Mouse (Mus musculus) MEL (cell line): ENCODE measurements around the gene Otud5. TPM values are rescaled to one million over a fixed set of nuclear protein-coding genes. Genes with fewer than 3 reads are reported as not detected.

Experiments
- DNase-seq: peaks from one replicate; pipeline ENCODE4 v3.0.0; 2011; ENCODE audit warnings: low read depth, low spot score
- H3K27ac ChIP-seq: 2 replicates; pipeline ENCODE4 v1.5.1; 2012; ENCODE audit warnings: low read depth, mild to moderate bottlenecking, control low read depth, low read length, moderate library complexity; ENCODE audit not compliant: control insufficient read depth
- H3K27me3 ChIP-seq, 2 experiments: fragments of 150-350 bp in 1 of 2; sonication (generic) in 1 of 2; 2 replicates each; pipeline ENCODE4 v1.6.1; 2012; ENCODE audit warnings: low read length in 2 of 2, mild to moderate bottlenecking in 2 of 2, improper control_type of control experiment in 1 of 2, moderate library complexity in 1 of 2; ENCODE audit not compliant: insufficient read depth in 2 of 2, control insufficient read depth in 1 of 2
- H3K36me3 ChIP-seq, 2 experiments: 2 replicates each; pipeline ENCODE4 v1.6.1; 2012 to 2014; ENCODE audit warnings: low read length in 2 of 2, improper control_type of control experiment in 1 of 2, inconsistent platforms in 1 of 2, mild to moderate bottlenecking in 1 of 2; ENCODE audit not compliant: insufficient read depth in 2 of 2, control insufficient read depth in 1 of 2
- H3K4me1 ChIP-seq, 2 experiments: fragments of 150-350 bp in 1 of 2; sonication (generic) in 1 of 2; 2 replicates each; pipeline ENCODE4 v1.6.1; 2012; ENCODE audit warnings: low read length in 2 of 2, improper control_type of control experiment in 1 of 2, mild to moderate bottlenecking in 1 of 2; ENCODE audit not compliant: insufficient read depth in 2 of 2, control insufficient read depth in 1 of 2
- H3K4me3 ChIP-seq, 2 experiments: fragments of 150-350 bp in 1 of 2; sonication (generic) in 1 of 2; 2 replicates each; pipeline ENCODE4 v1.5.1; 2012; ENCODE audit warnings: low read depth in 2 of 2, low read length in 2 of 2, mild to moderate bottlenecking in 2 of 2, moderate library complexity in 2 of 2, control low read depth in 1 of 2, improper control_type of control experiment in 1 of 2; ENCODE audit not compliant: control insufficient read depth in 1 of 2, insufficient read depth in 1 of 2
- H3K79me2 ChIP-seq: 2 replicates; pipeline ENCODE4 v1.6.1; 2012; ENCODE audit warnings: mild to moderate bottlenecking, low read length, moderate library complexity; ENCODE audit not compliant: control insufficient read depth, poor library complexity, insufficient read depth
- H3K9ac ChIP-seq: 2 replicates; pipeline ENCODE4 v1.6.1; 2012; ENCODE audit warnings: low read depth, mild to moderate bottlenecking, control low read depth, low read length, moderate library complexity; ENCODE audit not compliant: control insufficient read depth, poor library complexity, severe bottlenecking
- H3K9me3 ChIP-seq: fragments of 150-350 bp; sonication (generic); replicated peaks from 2 replicates; pipeline ENCODE4 v1.6.1; 2012; ENCODE audit warnings: mild to moderate bottlenecking, low read length, improper control_type of control experiment, moderate library complexity; ENCODE audit not compliant: insufficient read depth
- BHLHE40 ChIP-seq: IDR thresholded peaks from 2 replicates; pipeline ENCODE4 v1.6.1; 2012; ENCODE audit warnings: low read depth, mild to moderate bottlenecking, inconsistent platforms, low read length, improper control_type of control experiment, borderline replicate concordance
- CHD2 ChIP-seq: IDR thresholded peaks from 2 replicates; pipeline ENCODE4 v1.6.1; 2011; ENCODE audit warnings: low read length, improper control_type of control experiment
- CTCF ChIP-seq, 3 experiments: IDR thresholded peaks in 2 of 3; conservative IDR thresholded peaks in 1 of 3; 2 replicates each; pipeline ENCODE4 v1.5.1; 2011 to 2012; ENCODE audit warnings: low read length in 3 of 3, low read depth in 2 of 3, mild to moderate bottlenecking in 2 of 3, improper control_type of control experiment in 1 of 3, inconsistent platforms in 1 of 3, mixed read lengths in 1 of 3, moderate library complexity in 1 of 3; ENCODE audit not compliant: control insufficient read depth in 1 of 3, insufficient read depth in 1 of 3, poor library complexity in 1 of 3, severe bottlenecking in 1 of 3
- ELF1 ChIP-seq: IDR thresholded peaks from 2 replicates; pipeline ENCODE4 v1.6.1; 2014; ENCODE audit warnings: low read depth, mild to moderate bottlenecking, inconsistent platforms, low read length, improper control_type of control experiment, moderate library complexity
- EP300 ChIP-seq, 2 experiments: IDR thresholded peaks; 2 replicates each; pipeline ENCODE4 v1.6.1; 2011; ENCODE audit warnings: improper control_type of control experiment in 2 of 2, low read length in 2 of 2, low read depth in 1 of 2, mild to moderate bottlenecking in 1 of 2
- ETS1 ChIP-seq: IDR thresholded peaks from 2 replicates; pipeline ENCODE4 v1.6.1; 2012; ENCODE audit warnings: low read depth, mild to moderate bottlenecking, inconsistent platforms, low read length, improper control_type of control experiment, moderate library complexity
- GABPA ChIP-seq: IDR thresholded peaks from 2 replicates; pipeline ENCODE4 v1.6.1; 2012; ENCODE audit warnings: low read depth, mild to moderate bottlenecking, inconsistent platforms, low read length, improper control_type of control experiment, moderate library complexity
- JUND ChIP-seq: IDR thresholded peaks from 2 replicates; pipeline ENCODE4 v1.6.1; 2011; ENCODE audit warnings: low read depth, mild to moderate bottlenecking, improper control_type of control experiment, low read length
- MAZ ChIP-seq: IDR thresholded peaks from 2 replicates; pipeline ENCODE4 v1.6.1; 2012; ENCODE audit warnings: low read depth, mild to moderate bottlenecking, inconsistent platforms, low read length, improper control_type of control experiment
- MEF2A ChIP-seq: IDR thresholded peaks from 2 replicates; pipeline ENCODE4 v1.6.1; 2014; ENCODE audit warnings: low read depth, mild to moderate bottlenecking, inconsistent platforms, low read length, improper control_type of control experiment; ENCODE audit not compliant: poor library complexity, insufficient replicate concordance, severe bottlenecking; ENCODE audit errors: extremely low read depth
- NRF1 ChIP-seq: IDR thresholded peaks from 2 replicates; pipeline ENCODE4 v1.6.1; 2014; ENCODE audit warnings: low read depth, mild to moderate bottlenecking, inconsistent platforms, low read length, improper control_type of control experiment, moderate library complexity; ENCODE audit not compliant: poor library complexity, insufficient read depth, severe bottlenecking
- POLR2A ChIP-seq, 2 experiments: IDR thresholded peaks; 2 replicates each; pipeline ENCODE4 v1.6.1; 2011 to 2012; ENCODE audit warnings: low read length in 2 of 2, mild to moderate bottlenecking in 2 of 2, control low read depth in 1 of 2, improper control_type of control experiment in 1 of 2, low read depth in 1 of 2, moderate library complexity in 1 of 2; ENCODE audit not compliant: control insufficient read depth in 1 of 2, insufficient read depth in 1 of 2, poor library complexity in 1 of 2
- POLR2AphosphoS2 ChIP-seq: IDR thresholded peaks from 2 replicates; pipeline ENCODE4 v1.6.1; 2011; ENCODE audit warnings: low read length, improper control_type of control experiment
- POLR2AphosphoS5 ChIP-seq: IDR thresholded peaks from 2 replicates; pipeline ENCODE4 v1.6.1; 2012; ENCODE audit warnings: low read depth, borderline replicate concordance, mild to moderate bottlenecking, inconsistent platforms, low read length, moderate library complexity, mixed read lengths
- RAD21 ChIP-seq: IDR thresholded peaks from 2 replicates; pipeline ENCODE4 v1.6.1; 2011; ENCODE audit warnings: mild to moderate bottlenecking, low read depth, low read length, improper control_type of control experiment
- SMC3 ChIP-seq: IDR thresholded peaks from 2 replicates; pipeline ENCODE4 v1.6.1; 2011; ENCODE audit warnings: low read depth, low read length, improper control_type of control experiment
- TAL1 ChIP-seq: IDR thresholded peaks from 2 replicates; pipeline ENCODE4 v1.6.1; 2012; ENCODE audit warnings: mild to moderate bottlenecking, inconsistent platforms, low read length, moderate library complexity, mixed read lengths
- UBTF ChIP-seq: IDR thresholded peaks from 2 replicates; pipeline ENCODE4 v1.6.1; 2012; ENCODE audit warnings: low read depth, mild to moderate bottlenecking, inconsistent platforms, low read length, improper control_type of control experiment, moderate library complexity, borderline replicate concordance; ENCODE audit not compliant: insufficient read depth
- ZNF384 ChIP-seq: IDR thresholded peaks from 2 replicates; pipeline ENCODE4 v1.6.1; 2012; ENCODE audit warnings: low read depth, mild to moderate bottlenecking, inconsistent platforms, low read length, improper control_type of control experiment
- polyA plus RNA-seq, 2 experiments: library from polyadenylated mRNA; stranded (reverse) in 1 of 2; unstranded in 1 of 2; fragments of >175 nt in 1 of 2; fragments of >200 nt in 1 of 2; gene quantifications; 2 replicates each; pipeline versions ENCODE4 v1.2.1 to v1.2.4; 2012; ENCODE audit warnings: low replicate concordance in 2 of 2, low read depth in 1 of 2; ENCODE audit not compliant: insufficient read length in 2 of 2, insufficient read depth in 1 of 2, missing spikeins in 1 of 2
- total RNA-seq: library from RNA; depleted of rRNA; stranded (reverse); fragments of 300-350 nt; gene quantifications from 2 replicates; pipeline ENCODE4 v1.2.3, GENCODE M21; 2012

The Otud5 gene
- total and polyA plus RNA-seq, 3 experiments, result 76.4 to 1,180 (median 197) TPM

DNA sequence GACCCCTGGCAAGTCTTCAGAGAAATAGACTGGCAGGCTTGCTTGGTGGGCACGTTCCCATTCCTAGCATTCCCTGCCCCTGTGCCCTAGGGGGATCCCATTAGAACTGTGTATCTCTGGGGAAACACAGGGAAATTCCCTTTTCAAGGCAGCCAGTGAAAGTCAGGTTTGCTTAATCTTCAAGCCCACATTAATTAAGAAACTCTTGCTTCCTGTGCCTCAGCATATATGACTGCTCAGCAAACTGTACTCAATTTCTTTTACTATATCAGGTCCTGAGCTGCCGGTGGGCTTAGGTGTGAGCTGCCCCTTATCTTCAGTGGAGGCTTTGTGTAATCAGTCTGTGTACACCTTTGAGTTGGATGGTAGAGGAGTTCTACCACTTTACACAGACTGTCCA, 24.6 kb downstream of the Otud5 start:
- Histone ChIP-seq H3K36me3 (peaks cover 3 to 18% of the 10 kb centered on the region in 2 experiments; a peak in 2 of 4 replicates), H3K9me3 (no peaks in the 10 kb centered on the region), H3K79me2 (peaks cover 17% of the 10 kb centered on the region), H3K9ac (no peak overlapping the region), H3K4me1 (no peaks in the 10 kb centered on the region), H3K27ac (no peak overlapping the region), H3K4me3 (no peak overlapping the region), H3K27me3 (no peaks in the 10 kb centered on the region)
- no peak for DNase-seq
- no peak for TF ChIP-seq JUND
- no peak for TF ChIP-seq GABPA
- TF ChIP-seq EP300 (IDR thresholded peaks at IDR 0.05; ENCODE audit: low read depth in 1 of 2, low read length in 2 of 2), result no peak
- no peak for TF ChIP-seq BHLHE40
- TF ChIP-seq MAZ, result no peak
- TF ChIP-seq POLR2AphosphoS2, result no peak
- TF ChIP-seq TAL1, result no peak

DNA sequence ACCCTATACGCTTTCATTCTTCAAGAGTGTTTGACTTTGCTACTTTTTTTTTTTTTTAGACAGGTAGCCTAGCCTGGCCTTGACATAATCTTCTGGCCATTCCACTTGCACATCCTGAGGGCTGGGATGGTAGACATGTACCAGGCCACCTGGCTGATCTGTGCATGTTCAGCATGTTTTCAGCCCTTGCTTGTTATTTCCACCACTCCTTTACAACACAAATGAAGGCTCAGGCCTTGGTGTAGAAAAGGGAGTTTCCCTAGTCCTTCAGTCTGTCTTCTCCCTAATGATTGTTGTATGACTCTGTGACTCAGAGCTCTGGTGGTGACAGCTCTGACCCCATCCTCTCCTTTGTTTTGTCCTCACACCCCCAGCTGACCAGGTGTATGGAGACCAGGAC, 26.0 kb downstream of the Otud5 start:
- no peaks in the 10 kb centered on the region for H3K4me1 ChIP-seq
- H3K79me2 ChIP-seq, result peaks cover 15% of the 10 kb centered on the region
- H3K27me3 ChIP-seq, result no peaks in the 10 kb centered on the region
- peaks cover 3 to 29% of the 10 kb centered on the region in 2 experiments; a peak in 2 of 4 replicates for H3K36me3 ChIP-seq
- TF ChIP-seq EP300 (IDR thresholded peaks at IDR 0.05; ENCODE audit: low read depth in 1 of 2, low read length in 2 of 2) (no peak), UBTF (no peak), SMC3 (no peak), POLR2A (IDR thresholded peaks at IDR 0.05; ENCODE audit: control insufficient read depth in 1 of 2, insufficient read depth in 1 of 2, low read depth in 1 of 2, low read length in 2 of 2, poor library complexity in 1 of 2) (no peak), CHD2 (no peak), ELF1 (no peak), ETS1 (no peak), JUND (no peak), CTCF (IDR thresholded peaks at IDR 0.05 in 2 of 3, conservative IDR thresholded peaks at IDR 0.05 in 1 of 3; ENCODE audit: control insufficient read depth in 1 of 3, insufficient read depth in 1 of 3, low read depth in 2 of 3, low read length in 3 of 3, poor library complexity in 1 of 3, severe bottlenecking in 1 of 3) (no peak), ZNF384 (no peak), NRF1 (no peak), POLR2AphosphoS5 (no peak), MEF2A (no peak), GABPA (no peak), RAD21 (no peak)
- H3K27ac ChIP-seq, result no peak overlapping the region
- no peak overlapping the region for H3K9ac ChIP-seq
- no peaks in the 10 kb centered on the region for H3K9me3 ChIP-seq
- no peak overlapping the region for H3K4me3 ChIP-seq
- no peak for DNase-seq
